Mouse (Mus musculus) pancreas, adult 10 weeks (tissue): ENCODE results near the gene Gm21312. TPM values are rescaled to one million over a fixed set of nuclear protein-coding genes. Genes with fewer than 3 reads are reported as not detected.

ENCODE experiments used
- polyA plus RNA-seq: library from polyadenylated mRNA; stranded (reverse); fragments of 350-450 nt; fragmentation: Illumina TruSeq; extraction: RNeasy Lipid Tissue Mini Kit (QIAGEN cat#74804); gene quantifications from one replicate; pipeline ENCODE4 v1.2.3, GENCODE M21; 2015; ENCODE audit warnings: low read depth, low replicate concordance; ENCODE audit not compliant: insufficient read depth

Gm21312 gene
- polyA plus RNA-seq = not detected

DNA sequence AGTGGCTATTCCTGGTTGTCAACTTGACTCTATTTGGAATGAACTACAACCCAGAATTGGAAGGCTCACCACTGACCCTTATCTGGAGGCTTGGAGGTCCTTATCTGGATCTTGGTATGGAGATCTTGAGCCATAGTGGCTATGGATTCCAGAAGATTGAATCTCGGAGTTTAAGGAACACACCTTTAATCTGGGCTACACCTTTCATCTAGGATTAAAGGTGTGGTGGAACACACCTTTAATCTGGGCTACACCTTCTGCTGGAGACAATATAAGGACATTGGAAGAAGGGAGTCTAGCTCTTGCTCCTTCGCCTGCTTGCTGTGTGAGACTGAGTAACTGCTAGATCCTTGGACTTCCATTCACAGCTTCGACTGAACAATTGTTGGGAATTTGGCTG lies at the start of gene Gm21312:
Gm21312 (plus strand) TSS at position 301 of the 400 bp plus-strand sequence.

DNA sequence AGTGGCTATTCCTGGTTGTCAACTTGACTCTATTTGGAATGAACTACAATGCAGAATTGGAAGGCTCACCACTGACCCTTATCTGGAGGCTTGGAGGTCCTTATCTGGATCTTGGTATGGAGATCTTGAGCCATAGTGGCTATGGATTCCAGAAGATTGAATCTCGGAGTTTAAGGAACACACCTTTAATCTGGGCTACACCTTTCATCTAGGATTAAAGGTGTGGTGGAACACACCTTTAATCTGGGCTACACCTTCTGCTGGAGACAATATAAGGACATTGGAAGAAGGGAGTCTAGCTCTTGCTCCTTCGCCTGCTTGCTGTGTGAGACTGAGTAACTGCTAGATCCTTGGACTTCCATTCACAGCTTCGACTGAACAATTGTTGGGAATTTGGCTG lies 34.1 kb upstream of the Gm21312 start, which contains the start of gene Gm21293:
Gm21293 (plus strand) TSS at position 301 of the 400 bp plus-strand sequence.

DNA sequence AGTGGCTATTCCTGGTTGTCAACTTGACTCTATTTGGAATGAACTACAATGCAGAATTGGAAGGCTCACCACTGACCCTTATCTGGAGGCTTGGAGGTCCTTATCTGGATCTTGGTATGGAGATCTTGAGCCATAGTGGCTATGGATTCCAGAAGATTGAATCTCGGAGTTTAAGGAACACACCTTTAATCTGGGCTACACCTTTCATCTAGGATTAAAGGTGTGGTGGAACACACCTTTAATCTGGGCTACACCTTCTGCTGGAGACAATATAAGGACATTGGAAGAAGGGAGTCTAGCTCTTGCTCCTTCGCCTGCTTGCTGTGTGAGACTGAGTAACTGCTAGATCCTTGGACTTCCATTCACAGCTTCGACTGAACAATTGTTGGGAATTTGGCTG lies 25.6 kb upstream of the Gm21312 start, which contains the start of gene Gm6763:
Gm6763 (plus strand) TSS at position 301 of the 400 bp plus-strand sequence.

DNA sequence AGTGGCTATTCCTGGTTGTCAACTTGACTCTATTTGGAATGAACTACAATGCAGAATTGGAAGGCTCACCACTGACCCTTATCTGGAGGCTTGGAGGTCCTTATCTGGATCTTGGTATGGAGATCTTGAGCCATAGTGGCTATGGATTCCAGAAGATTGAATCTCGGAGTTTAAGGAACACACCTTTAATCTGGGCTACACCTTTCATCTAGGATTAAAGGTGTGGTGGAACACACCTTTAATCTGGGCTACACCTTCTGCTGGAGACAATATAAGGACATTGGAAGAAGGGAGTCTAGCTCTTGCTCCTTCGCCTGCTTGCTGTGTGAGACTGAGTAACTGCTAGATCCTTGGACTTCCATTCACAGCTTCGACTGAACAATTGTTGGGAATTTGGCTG lies 17.1 kb upstream of the Gm21312 start, which contains the start of gene Gm8764:
Gm8764 (plus strand) TSS at position 301 of the 400 bp plus-strand sequence.

DNA sequence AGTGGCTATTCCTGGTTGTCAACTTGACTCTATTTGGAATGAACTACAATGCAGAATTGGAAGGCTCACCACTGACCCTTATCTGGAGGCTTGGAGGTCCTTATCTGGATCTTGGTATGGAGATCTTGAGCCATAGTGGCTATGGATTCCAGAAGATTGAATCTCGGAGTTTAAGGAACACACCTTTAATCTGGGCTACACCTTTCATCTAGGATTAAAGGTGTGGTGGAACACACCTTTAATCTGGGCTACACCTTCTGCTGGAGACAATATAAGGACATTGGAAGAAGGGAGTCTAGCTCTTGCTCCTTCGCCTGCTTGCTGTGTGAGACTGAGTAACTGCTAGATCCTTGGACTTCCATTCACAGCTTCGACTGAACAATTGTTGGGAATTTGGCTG lies 8.6 kb upstream of the Gm21312 start, which contains the start of gene Gm21304:
Gm21304 (plus strand) TSS at position 301 of the 400 bp plus-strand sequence.

DNA sequence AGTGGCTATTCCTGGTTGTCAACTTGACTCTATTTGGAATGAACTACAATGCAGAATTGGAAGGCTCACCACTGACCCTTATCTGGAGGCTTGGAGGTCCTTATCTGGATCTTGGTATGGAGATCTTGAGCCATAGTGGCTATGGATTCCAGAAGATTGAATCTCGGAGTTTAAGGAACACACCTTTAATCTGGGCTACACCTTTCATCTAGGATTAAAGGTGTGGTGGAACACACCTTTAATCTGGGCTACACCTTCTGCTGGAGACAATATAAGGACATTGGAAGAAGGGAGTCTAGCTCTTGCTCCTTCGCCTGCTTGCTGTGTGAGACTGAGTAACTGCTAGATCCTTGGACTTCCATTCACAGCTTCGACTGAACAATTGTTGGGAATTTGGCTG lies 8.4 kb downstream of the Gm21312 start, which contains the start of gene Gm20765:
Gm20765 (plus strand) TSS at position 301 of the 400 bp plus-strand sequence.

DNA sequence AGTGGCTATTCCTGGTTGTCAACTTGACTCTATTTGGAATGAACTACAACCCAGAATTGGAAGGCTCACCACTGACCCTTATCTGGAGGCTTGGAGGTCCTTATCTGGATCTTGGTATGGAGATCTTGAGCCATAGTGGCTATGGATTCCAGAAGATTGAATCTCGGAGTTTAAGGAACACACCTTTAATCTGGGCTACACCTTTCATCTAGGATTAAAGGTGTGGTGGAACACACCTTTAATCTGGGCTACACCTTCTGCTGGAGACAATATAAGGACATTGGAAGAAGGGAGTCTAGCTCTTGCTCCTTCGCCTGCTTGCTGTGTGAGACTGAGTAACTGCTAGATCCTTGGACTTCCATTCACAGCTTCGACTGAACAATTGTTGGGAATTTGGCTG lies 16.9 kb downstream of the Gm21312 start, which contains the start of gene Gm4340:
Gm4340 (plus strand) TSS at position 301 of the 400 bp plus-strand sequence.

Other genes starting within 250 kb of the Gm21312 start
- not detected for gene Gm21293, start 34.0 kb upstream of the Gm21312 start, polyA plus RNA-seq
- gene Gm6763, start 25.5 kb upstream of the Gm21312 start, polyA plus RNA-seq = not detected
- gene Gm8764, start 17.0 kb upstream of the Gm21312 start, polyA plus RNA-seq = not detected
- not detected for gene Gm21304, start 8.5 kb upstream of the Gm21312 start, polyA plus RNA-seq
- not detected for gene Gm20765, start 8.5 kb downstream of the Gm21312 start, polyA plus RNA-seq
- gene Gm4340, start 17.0 kb downstream of the Gm21312 start, polyA plus RNA-seq = not detected